Mouse (Mus musculus) lung, embryonic 14.5 days (tissue): ENCODE results near the gene Gm21981. TPM values are rescaled to one million over a fixed set of nuclear protein-coding genes. Genes with fewer than 3 reads are reported as not detected.

Experiments used
- ATAC-seq: fragments of 200-750 bp; cut with Nextera tagmentation; 2 replicates; pipeline ENCODE4 v1.8.0; 2017; ENCODE audit warnings: mild to moderate bottlenecking, moderate TSS enrichment, moderate library complexity; ENCODE audit not compliant: insufficient read depth
- DNase-seq: peaks from one replicate; pipeline ENCODE4 v3.0.0-alpha.2; 2015
- H3K27ac ChIP-seq: fragments of 300-500 bp; sonication (generic); 2 replicates; pipeline ENCODE4 v1.5.1; 2014; ENCODE audit warnings: low read depth, mild to moderate bottlenecking, moderate library complexity
- H3K27me3 ChIP-seq: fragments of 300-500 bp; sonication (generic); 2 replicates; pipeline ENCODE4 v1.6.1; 2014; ENCODE audit warnings: low read length, control low read depth; ENCODE audit not compliant: insufficient read depth
- H3K36me3 ChIP-seq: fragments of 300-500 bp; sonication (generic); 2 replicates; pipeline ENCODE4 v1.6.1; 2014; ENCODE audit warnings: control low read depth; ENCODE audit not compliant: insufficient read depth
- H3K4me1 ChIP-seq: fragments of 300-500 bp; sonication (generic); 2 replicates; pipeline ENCODE4 v1.6.1; 2014; ENCODE audit warnings: antibody characterized with exemption, control low read depth; ENCODE audit not compliant: insufficient read depth
- H3K4me2 ChIP-seq: fragments of 300-500 bp; sonication (generic); 2 replicates; pipeline ENCODE4 v1.6.1; 2014; ENCODE audit warnings: mild to moderate bottlenecking
- H3K4me3 ChIP-seq: fragments of 300-500 bp; sonication (generic); 2 replicates; pipeline ENCODE4 v1.5.1; 2014; ENCODE audit warnings: low read depth, low read length
- H3K9ac ChIP-seq: fragments of 300-500 bp; sonication (generic); 2 replicates; pipeline ENCODE4 v1.6.1; 2014
- H3K9me3 ChIP-seq: fragments of 300-500 bp; sonication (generic); 2 replicates; pipeline ENCODE4 v1.6.1; 2016; ENCODE audit warnings: low read depth, low read length, control low read depth
- CTCF ChIP-seq: IDR thresholded peaks from 2 replicates; pipeline ENCODE4 v1.5.1; 2016; ENCODE audit warnings: antibody characterized with exemption, low read depth
- WGBS: fragments of 180-500 bp; shearing (Covaris S2); extraction: QIAGEN DNeasy Blood & Tissue Kit; methylation state at CpG from one replicate; pipeline ENCODE4 v1.1.7; 2014; 5-methylcytosine and 5-hydroxymethylcytosine counted together
- polyA plus RNA-seq: library from polyadenylated mRNA; unstranded; fragments of >200 nt; fragmentation: Nextera tagmentation; extraction: Ambion mirVana; gene quantifications from 2 replicates; pipeline ENCODE4 v1.2.1, GENCODE M21; 2014

The Gm21981 gene
- polyA plus RNA-seq, 1 experiment from 2014 or later = 1.3 TPM

GRCm38 (mm10) chr17:47712889-47713571 is 18.8 kb upstream of the Gm21981 start:
- H3K36me3 ChIP-seq = no peaks in the 10 kb centered on the region
- H3K4me3 ChIP-seq = no peak overlapping the region
- H3K27me3 ChIP-seq = no peaks in the 10 kb centered on the region
- ATAC-seq (no peak), DNase-seq (no peak)
- H3K9ac ChIP-seq = no peak overlapping the region
- H3K4me2 ChIP-seq = no peak overlapping the region
- no peak overlapping the region for H3K27ac ChIP-seq
- 58% methylated on average over 10 of the region's 22 CpGs for WGBS
- no peaks in the 10 kb centered on the region for H3K4me1 ChIP-seq
- no peak for TF ChIP-seq CTCF
- no peaks in the 10 kb centered on the region for H3K9me3 ChIP-seq

- no peak for ATAC-seq
- Histone ChIP-seq H3K9me3 (no peaks in the 10 kb centered on the region), H3K4me2 (no peak overlapping the region), H3K27ac (no peak overlapping the region), H3K27me3 (no peaks in the 10 kb centered on the region), H3K4me1 (no peaks in the 10 kb centered on the region), H3K4me3 (no peak overlapping the region), H3K36me3 (no peaks in the 10 kb centered on the region), H3K9ac (no peak overlapping the region)
- DNase-seq = no peak
- WGBS = 40% methylated on average over 6 of the region's 6 CpGs
- TF ChIP-seq CTCF = no peak
These were observed 17.6 kb upstream of the Gm21981 start for GRCm38 (mm10) chr17:47711883-47712282.

- Histone ChIP-seq H3K4me1 (no peaks in the 10 kb centered on the region), H3K9me3 (no peaks in the 10 kb centered on the region), H3K4me3 (no peak overlapping the region), H3K4me2 (no peak overlapping the region), H3K9ac (no peak overlapping the region), H3K36me3 (no peaks in the 10 kb centered on the region), H3K27me3 (no peaks in the 10 kb centered on the region), H3K27ac (no peak overlapping the region)
- ATAC-seq (no peak), DNase-seq (no peak)
- TF ChIP-seq CTCF = no peak
- WGBS = 66% methylated on average over 3 of the region's 3 CpGs
These were observed 15.8 kb upstream of the Gm21981 start for GRCm38 (mm10) chr17:47710036-47710435.

GRCm38 (mm10) chr17:47708972-47709371 is 14.7 kb upstream of the Gm21981 start:
- Histone ChIP-seq H3K9me3 (no peaks in the 10 kb centered on the region), H3K4me3 (no peak overlapping the region), H3K27me3 (no peaks in the 10 kb centered on the region), H3K4me2 (no peak overlapping the region), H3K4me1 (no peaks in the 10 kb centered on the region), H3K27ac (no peak overlapping the region), H3K9ac (no peak overlapping the region), H3K36me3 (no peaks in the 10 kb centered on the region)
- TF ChIP-seq CTCF = no peak
- 47% methylated on average over 4 of the region's 4 CpGs for WGBS
- no peak for ATAC-seq
- no peak for DNase-seq

GRCm38 (mm10) chr17:47707961-47708360 is 13.7 kb upstream of the Gm21981 start:
- DNase-seq (no peak), ATAC-seq (no peak)
- no peak for TF ChIP-seq CTCF
- no peaks in the 10 kb centered on the region for H3K27me3 ChIP-seq
- no peaks in the 10 kb centered on the region for H3K9me3 ChIP-seq
- H3K9ac ChIP-seq = no peak overlapping the region
- no peaks in the 10 kb centered on the region for H3K4me1 ChIP-seq
- H3K4me3 ChIP-seq = no peak overlapping the region
- H3K36me3 ChIP-seq = peaks cover 7% of the 10 kb centered on the region; the same call in 1 of the 2 replicates
- no peak overlapping the region for H3K4me2 ChIP-seq
- no peak overlapping the region for H3K27ac ChIP-seq
- 58% methylated on average over 3 of the region's 3 CpGs for WGBS

GRCm38 (mm10) chr17:47706196-47706595 is 11.9 kb upstream of the Gm21981 start:
- H3K4me1 ChIP-seq = no peaks in the 10 kb centered on the region; the same call in 1 of the 2 replicates
- H3K36me3 ChIP-seq = peaks cover 13% of the 10 kb centered on the region; the same call in 1 of the 2 replicates
- WGBS = 58% methylated on average over 1 of the region's 1 CpGs
- H3K9ac ChIP-seq = no peak overlapping the region
- no peak overlapping the region for H3K27ac ChIP-seq
- no peaks in the 10 kb centered on the region for H3K9me3 ChIP-seq
- peak; percentile 31 for DNase-seq
- TF ChIP-seq CTCF = no peak
- H3K4me2 ChIP-seq = no peak overlapping the region
- no peak for ATAC-seq
- no peaks in the 10 kb centered on the region for H3K27me3 ChIP-seq
- no peak overlapping the region for H3K4me3 ChIP-seq

GRCm38 (mm10) chr17:47704692-47705091 is 10.4 kb upstream of the Gm21981 start:
- no peak for ATAC-seq
- Histone ChIP-seq H3K27me3 (no peaks in the 10 kb centered on the region), H3K4me3 (no peak overlapping the region), H3K4me2 (no peak overlapping the region), H3K36me3 (peaks cover 13% of the 10 kb centered on the region; the same call in 1 of the 2 replicates), H3K4me1 (no peaks in the 10 kb centered on the region; the same call in 1 of the 2 replicates), H3K9me3 (no peaks in the 10 kb centered on the region), H3K9ac (no peak overlapping the region), H3K27ac (no peak overlapping the region)
- TF ChIP-seq CTCF = no peak; the same call in 1 of the 2 replicates
- whole genome bisulfite sequencing = 73% methylated on average over 4 of the region's 4 CpGs
- no peak for DNase-seq
